Mouse (Mus musculus) small intestine, adult 2 months (tissue): Measurements from ENCODE around the gene Olfr372.

ENCODE experiments used
- CTCF ChIP-seq: fragments of 200-500 bp; IDR thresholded peaks from 2 replicates; pipeline ENCODE4 v1.5.1; 2012; ENCODE audit warnings: low read depth, mild to moderate bottlenecking, control low read depth, inconsistent platforms, low read length, moderate library complexity, mixed read lengths; ENCODE audit not compliant: insufficient replicate concordance, insufficient read length; ENCODE audit errors: extremely low read depth
- POLR2A ChIP-seq: fragments of 200-500 bp; IDR thresholded peaks from 2 replicates; pipeline ENCODE4 v1.6.1; 2012; ENCODE audit warnings: low read depth, mild to moderate bottlenecking, control low read depth, inconsistent platforms, low read length, moderate library complexity

GRCm38 (mm10) chr8:72002942-72003341 is 38.1 kb upstream of the Olfr372 start:
- TF ChIP-seq POLR2A = no peak
- no peak for TF ChIP-seq CTCF
